Mouse (Mus musculus) embryonic fibroblast, embryonic 13.5 days (primary cell): ENCODE results near the gene Rgp1.

ENCODE experiments used
- CTCF ChIP-seq: IDR thresholded peaks from 2 replicates; pipeline ENCODE4 v1.5.1; 2011; ENCODE audit warnings: mild to moderate bottlenecking, control low read depth, low read length, moderate library complexity, borderline replicate concordance; ENCODE audit not compliant: insufficient read depth
- POLR2A ChIP-seq: IDR thresholded peaks from 2 replicates; pipeline ENCODE4 v1.6.1; 2011; ENCODE audit warnings: low read depth, mild to moderate bottlenecking, control low read depth, low read length, moderate library complexity

DNA sequence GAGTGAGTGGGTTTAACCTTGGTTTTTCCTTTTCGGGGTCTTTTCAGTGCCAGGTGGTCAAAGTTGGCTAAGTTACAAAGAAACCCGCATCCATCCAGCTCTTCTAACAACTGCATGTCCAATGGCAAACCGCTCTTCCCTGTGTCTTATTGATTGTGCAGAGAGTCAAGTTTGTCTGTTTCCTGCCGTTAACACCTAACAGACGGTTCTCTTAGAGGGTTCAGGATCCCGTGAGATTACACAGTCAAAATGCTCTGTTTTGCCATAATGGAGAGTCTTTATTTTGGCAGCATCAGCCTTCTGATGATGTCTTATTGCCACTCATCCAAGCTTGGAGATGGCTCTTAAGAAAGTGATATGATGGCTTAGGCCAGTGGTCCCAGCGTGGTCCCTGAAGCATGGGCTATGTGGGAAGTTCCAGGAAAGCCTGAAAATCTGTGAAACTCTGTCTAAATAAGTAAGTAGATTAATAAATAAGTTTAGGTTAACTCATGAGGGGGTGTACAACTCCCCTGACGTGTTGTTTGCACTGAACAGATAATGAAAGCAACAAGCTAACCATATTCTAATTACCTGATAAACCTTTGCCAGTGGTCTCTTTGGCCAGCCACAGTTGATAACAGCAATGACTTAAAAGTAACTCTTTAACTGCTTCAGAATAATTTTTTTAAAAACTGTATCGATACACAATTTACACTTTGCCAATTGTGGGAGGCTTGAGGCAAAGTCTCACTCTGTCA lies 21.9 kb downstream of the Rgp1 start:
- TF ChIP-seq CTCF (no peak), POLR2A (no peak)
